Mouse (Mus musculus): ENCODE measurements around the gene Tmem141.

GRCm38 (mm10) chr2:25574579-25575431 lies 47.0 kb downstream of the Tmem141 start, which contains the start of the genes Mamdc4 and Phpt1:
- TF ChIP-seq MYOG (IDR thresholded peaks at IDR 0.05; ENCODE audit: control insufficient read depth in 1 of 3, insufficient read depth in 1 of 3, insufficient read length in 2 of 3, low read depth in 2 of 3) (no peak), POLR2A (IDR thresholded peaks at IDR 0.05; ENCODE audit: insufficient read length, low read depth) (peak; percentile 60), TCF12 (IDR thresholded peaks at IDR 0.05; ENCODE audit: insufficient read depth, poor library complexity, severe bottlenecking) (no peak), USF1 (IDR thresholded peaks at IDR 0.05; ENCODE audit: low read depth) (no peak), MAX (IDR thresholded peaks at IDR 0.05; ENCODE audit: low read depth) (no peak), MYOD1 (IDR thresholded peaks at IDR 0.05; ENCODE audit: control insufficient read depth in 1 of 3, insufficient read length in 2 of 3, low read depth in 2 of 3) (no peak), E2F4 (IDR thresholded peaks at IDR 0.05; ENCODE audit: insufficient read depth) (no peak)

Data from myocyte (in vitro differentiated cells).